Mouse (Mus musculus): Measurements from ENCODE around the gene Ang6. TPM values are rescaled to one million over a fixed set of nuclear protein-coding genes. Genes with fewer than 3 reads are reported as not detected.
A peak's percentile ranks its signal among the peaks of the same experiment; 100 is the strongest.
"Not testable (repeated sequence)": the region's sequence is repeated elsewhere in the genome, so short reads cannot be mapped to it uniquely, and the experiment has no call there.

Gene Ang6
- polyA plus RNA-seq (2012; rRNA removed): 0.15 TPM in 1 of 2 replicates, not detected in the other
- not detected in 2 replicates for polyA plus RNA-seq (2014; fragmentation: Nextera tagmentation; extraction: Ambion mirVana)

- no peak for TF ChIP-seq EP300 (IDR thresholded peaks at IDR 0.05; ENCODE audit: low read depth)
- TF ChIP-seq CTCF (IDR thresholded peaks at IDR 0.05; ENCODE audit: low read depth): no peak
- no peaks in the 10 kb centered on the region for H3K36me3 ChIP-seq (replicated peaks; ENCODE audit: control insufficient read depth, insufficient read depth, low read depth)
- no peak within 1 kb of the TSS for H3K4me3 ChIP-seq (ENCODE audit: insufficient read depth in 1 of 2, low read depth in 2 of 2, low read length in 2 of 2)
- 46% methylated on average over 1 of the region's 1 CpGs for whole genome bisulfite sequencing (ENCODE audit: insufficient replicate concordance)
- no peak within 1 kb of the TSS for H3K9ac ChIP-seq (replicated peaks)
- ATAC-seq (ENCODE audit: insufficient read depth): 0 out of 2 replicates have a peak, but pooled peaks have one; percentile 21
- peaks cover 0 to 15% of the 10 kb centered on the region in 2 experiments; a peak in 3 of 4 replicates for H3K4me1 ChIP-seq (replicated peaks; ENCODE audit: control insufficient read depth in 2 of 2, insufficient read depth in 2 of 2, low read length in 1 of 2)
- no peaks in the 10 kb centered on the region for H3K9me3 ChIP-seq (ENCODE audit: control insufficient read depth, low read length)
- H3K27me3 ChIP-seq (ENCODE audit: control insufficient read depth, insufficient read depth, low read length): no peaks in the 10 kb centered on the region
- H3K4me2 ChIP-seq (ENCODE audit: low read depth): no peak within 1 kb of the TSS
- no peak within 1 kb of the TSS for H3K27ac ChIP-seq
- DNase-seq (ENCODE audit: low read depth in 3 of 3, low spot score in 3 of 3): no peak
These were observed at the start of gene Ang6 for GRCm38 (mm10) chr14:44002169-44002568. TSS of gene Ang6 (minus strand) at chr14:44002269.

GRCm38 (mm10) chr14:44046567-44046966 lies 44.5 kb upstream of the Ang6 start:
- not testable (repeated sequence) for H3K36me3 ChIP-seq (replicated peaks; ENCODE audit: control insufficient read depth, insufficient read depth, low read depth); H3K4me2 ChIP-seq (ENCODE audit: low read depth); H3K4me1 ChIP-seq (replicated peaks; ENCODE audit: control insufficient read depth in 2 of 2, insufficient read depth in 2 of 2, low read length in 1 of 2); H3K27ac ChIP-seq; DNase-seq (ENCODE audit: low read depth in 3 of 3, low spot score in 3 of 3); H3K27me3 ChIP-seq (ENCODE audit: control insufficient read depth, insufficient read depth, low read length); H3K4me3 ChIP-seq (ENCODE audit: insufficient read depth in 1 of 2, low read depth in 2 of 2, low read length in 2 of 2); H3K9ac ChIP-seq (replicated peaks); H3K9me3 ChIP-seq (ENCODE audit: control insufficient read depth, low read length)
- TF ChIP-seq EP300 (IDR thresholded peaks at IDR 0.05; ENCODE audit: low read depth): peak; percentile 29; the same call in 1 of the 2 replicates
- 36% methylated on average over 2 of the region's 2 CpGs for WGBS (ENCODE audit: insufficient replicate concordance)
- peak; percentile 80 for ATAC-seq (ENCODE audit: insufficient read depth)

- H3K4me2 ChIP-seq (ENCODE audit: low read depth); H3K9me3 ChIP-seq (ENCODE audit: control insufficient read depth, low read length); H3K36me3 ChIP-seq (replicated peaks; ENCODE audit: control insufficient read depth, insufficient read depth, low read depth); H3K27me3 ChIP-seq (ENCODE audit: control insufficient read depth, insufficient read depth, low read length); H3K4me3 ChIP-seq (ENCODE audit: insufficient read depth in 1 of 2, low read depth in 2 of 2, low read length in 2 of 2); H3K9ac ChIP-seq (replicated peaks); H3K27ac ChIP-seq: not testable (repeated sequence)
- TF ChIP-seq EP300 (IDR thresholded peaks at IDR 0.05; ENCODE audit: low read depth): peak; percentile 80
- peaks cover 5 to 16% of the 10 kb centered on the region in 2 experiments; a peak in 3 of 4 replicates for H3K4me1 ChIP-seq (replicated peaks; ENCODE audit: control insufficient read depth in 2 of 2, insufficient read depth in 2 of 2, low read length in 1 of 2)
- WGBS (ENCODE audit: insufficient replicate concordance): 23% methylated on average over 1 of the region's 3 CpGs
- DNase-seq (ENCODE audit: low read depth in 3 of 3, low spot score in 3 of 3): peak in 2 of 3 experiments; percentile 9 to 12
- peak; percentile 75 for ATAC-seq (ENCODE audit: insufficient read depth)
These were observed 29.8 kb upstream of the Ang6 start for GRCm38 (mm10) chr14:44031828-44032227.

GRCm38 (mm10) chr14:44009686-44010085 lies 7.6 kb upstream of the Ang6 start:
- H3K36me3 ChIP-seq (replicated peaks; ENCODE audit: control insufficient read depth, insufficient read depth, low read depth); H3K4me1 ChIP-seq (replicated peaks; ENCODE audit: control insufficient read depth in 2 of 2, insufficient read depth in 2 of 2, low read length in 1 of 2); H3K4me3 ChIP-seq (ENCODE audit: insufficient read depth in 1 of 2, low read depth in 2 of 2, low read length in 2 of 2); H3K27me3 ChIP-seq (ENCODE audit: control insufficient read depth, insufficient read depth, low read length); H3K9me3 ChIP-seq (ENCODE audit: control insufficient read depth, low read length); H3K27ac ChIP-seq; DNase-seq (ENCODE audit: low read depth in 3 of 3, low spot score in 3 of 3); H3K9ac ChIP-seq (replicated peaks); H3K4me2 ChIP-seq (ENCODE audit: low read depth); ATAC-seq (ENCODE audit: insufficient read depth): not testable (repeated sequence)
- WGBS (ENCODE audit: insufficient replicate concordance): 9% methylated on average over 2 of the region's 2 CpGs

- not testable (repeated sequence) for H3K9me3 ChIP-seq (ENCODE audit: control insufficient read depth, low read length); H3K36me3 ChIP-seq (replicated peaks; ENCODE audit: control insufficient read depth, insufficient read depth, low read depth); H3K4me2 ChIP-seq (ENCODE audit: low read depth); H3K4me3 ChIP-seq (ENCODE audit: insufficient read depth in 1 of 2, low read depth in 2 of 2, low read length in 2 of 2); H3K27ac ChIP-seq; ATAC-seq (ENCODE audit: insufficient read depth); H3K27me3 ChIP-seq (ENCODE audit: control insufficient read depth, insufficient read depth, low read length); H3K4me1 ChIP-seq (replicated peaks; ENCODE audit: control insufficient read depth in 2 of 2, insufficient read depth in 2 of 2, low read length in 1 of 2); H3K9ac ChIP-seq (replicated peaks); DNase-seq (ENCODE audit: low read depth in 3 of 3, low spot score in 3 of 3)
- no CpG with 5 or more reads among the region's 1 CpGs for WGBS (ENCODE audit: insufficient replicate concordance)
These were observed 6.0 kb upstream of the Ang6 start for GRCm38 (mm10) chr14:44008021-44008420.
